Mouse (Mus musculus): ENCODE data around the gene Antxrl. TPM values are rescaled to one million over a fixed set of nuclear protein-coding genes. Genes with fewer than 3 reads are reported as not detected.

Antxrl gene
- not detected in 2 replicates for polyA plus RNA-seq (2012)

DNA sequence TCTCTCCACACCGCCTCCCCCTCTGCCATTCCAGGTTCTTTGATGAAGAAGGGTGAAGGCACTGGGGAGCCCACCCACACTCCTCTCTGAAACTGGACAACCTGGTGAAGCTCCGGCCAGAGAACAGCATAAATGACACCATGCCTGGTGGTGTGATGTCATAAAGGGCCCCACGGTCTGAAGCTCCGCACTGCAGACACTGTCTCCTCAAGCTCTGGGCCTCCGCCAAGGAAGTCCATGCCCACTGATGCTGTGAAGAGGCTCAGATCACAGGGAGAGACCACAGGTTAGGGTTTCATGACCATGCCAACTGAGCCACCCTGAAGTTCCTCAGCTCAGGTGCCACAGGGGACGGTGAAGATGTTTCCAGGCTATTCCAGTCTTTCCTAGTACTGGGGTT lies at the start of gene Antxrl:
TSS of gene Antxrl (plus strand) at position 192 of the 400 bp plus-strand sequence.
- TF ChIP-seq GATA1 (IDR thresholded peaks at IDR 0.05; ENCODE audit: low read length): no peak

DNA sequence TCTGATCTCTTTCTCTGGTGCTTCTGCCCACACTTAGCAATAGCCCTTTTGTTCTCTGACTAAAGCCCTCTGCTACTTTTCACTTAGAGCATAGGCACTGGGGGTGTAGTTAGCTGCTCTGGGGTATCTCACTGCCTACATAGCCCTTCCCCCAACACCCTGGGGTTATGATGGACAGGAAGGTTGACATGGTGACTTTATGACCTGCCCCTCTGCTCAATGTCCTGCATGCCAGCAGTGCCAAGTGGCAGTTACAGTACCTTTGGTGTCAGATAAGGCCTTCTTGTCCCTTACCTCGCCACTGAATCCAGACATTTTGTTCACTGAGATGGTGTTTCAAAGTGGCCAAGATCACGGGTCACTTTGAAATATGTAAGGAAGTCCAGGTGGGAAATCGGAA lies 37.4 kb upstream of the Antxrl start, which contains the start of gene Gm30083:
TSS of gene Gm30083 (minus strand) at position 120 of the 400 bp plus-strand sequence.
- TF ChIP-seq GATA1 (IDR thresholded peaks at IDR 0.05; ENCODE audit: low read length): no peak

DNA sequence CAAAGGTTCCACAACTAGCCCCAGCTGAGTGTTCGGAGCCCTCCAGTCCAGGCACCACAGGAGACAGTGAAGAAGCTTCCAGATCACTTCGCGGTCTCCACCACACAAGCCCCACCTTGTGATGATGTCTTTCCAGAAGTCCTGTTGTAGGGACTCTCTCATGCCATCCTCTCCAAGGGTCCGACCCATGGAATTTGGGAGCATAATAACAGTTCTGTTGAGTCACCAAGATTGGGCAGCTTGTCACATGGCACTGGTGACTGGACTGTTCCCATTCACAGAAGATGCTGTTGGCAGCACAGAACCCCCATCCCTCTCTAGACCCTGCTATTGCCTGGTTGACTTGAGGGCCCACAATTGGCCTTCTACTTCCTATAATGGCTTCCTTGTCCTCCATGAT lies 36.1 kb upstream of the Antxrl start, which contains the start of gene Gm5460:
TSS of gene Gm5460 (plus strand) at position 378 of the 400 bp plus-strand sequence.
- TF ChIP-seq GATA1 (IDR thresholded peaks at IDR 0.05; ENCODE audit: low read length): no peak

DNA sequence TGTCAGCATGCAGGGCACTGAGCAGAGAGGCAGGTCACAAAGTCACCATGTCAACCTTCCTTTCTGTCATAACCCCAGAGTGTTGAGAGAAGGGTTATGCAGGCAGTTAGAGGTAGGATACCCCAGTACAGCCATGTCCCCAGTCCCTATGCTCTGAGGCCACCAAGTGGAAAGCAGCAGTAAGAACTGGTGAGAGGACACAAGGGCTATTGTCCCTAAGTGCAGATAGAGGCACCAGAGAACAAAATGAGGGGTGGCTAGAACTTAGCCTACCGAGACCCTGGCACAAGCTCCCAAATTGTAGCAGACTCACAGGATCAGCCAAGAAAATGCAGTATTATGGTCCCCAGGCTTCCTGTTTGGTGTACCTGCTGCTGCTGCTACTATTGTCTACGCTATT lies 35.6 kb upstream of the Antxrl start:
- no peak for TF ChIP-seq GATA1 (IDR thresholded peaks at IDR 0.05; ENCODE audit: low read length)

DNA sequence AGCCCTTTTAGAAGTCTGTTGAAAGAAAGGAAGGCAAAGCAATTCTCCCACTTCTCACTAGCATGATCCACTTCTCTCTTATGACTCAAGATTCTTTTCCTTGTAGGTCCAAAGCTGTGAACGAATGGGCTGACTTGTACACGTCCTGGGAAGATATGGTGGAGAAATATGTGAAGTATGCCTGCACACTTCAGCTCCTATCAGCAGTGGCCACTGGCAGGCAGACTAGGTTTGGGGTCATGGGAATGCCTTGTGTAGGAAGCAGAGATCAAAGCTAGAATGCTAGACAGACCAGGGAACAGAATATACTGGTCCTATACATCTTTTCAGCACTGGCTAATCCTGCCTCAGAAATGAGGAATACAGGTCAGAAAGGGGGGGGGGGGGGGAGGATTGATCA lies 25.8 kb upstream of the Antxrl start:
- TF ChIP-seq GATA1 (IDR thresholded peaks at IDR 0.05; ENCODE audit: low read length): no peak

DNA sequence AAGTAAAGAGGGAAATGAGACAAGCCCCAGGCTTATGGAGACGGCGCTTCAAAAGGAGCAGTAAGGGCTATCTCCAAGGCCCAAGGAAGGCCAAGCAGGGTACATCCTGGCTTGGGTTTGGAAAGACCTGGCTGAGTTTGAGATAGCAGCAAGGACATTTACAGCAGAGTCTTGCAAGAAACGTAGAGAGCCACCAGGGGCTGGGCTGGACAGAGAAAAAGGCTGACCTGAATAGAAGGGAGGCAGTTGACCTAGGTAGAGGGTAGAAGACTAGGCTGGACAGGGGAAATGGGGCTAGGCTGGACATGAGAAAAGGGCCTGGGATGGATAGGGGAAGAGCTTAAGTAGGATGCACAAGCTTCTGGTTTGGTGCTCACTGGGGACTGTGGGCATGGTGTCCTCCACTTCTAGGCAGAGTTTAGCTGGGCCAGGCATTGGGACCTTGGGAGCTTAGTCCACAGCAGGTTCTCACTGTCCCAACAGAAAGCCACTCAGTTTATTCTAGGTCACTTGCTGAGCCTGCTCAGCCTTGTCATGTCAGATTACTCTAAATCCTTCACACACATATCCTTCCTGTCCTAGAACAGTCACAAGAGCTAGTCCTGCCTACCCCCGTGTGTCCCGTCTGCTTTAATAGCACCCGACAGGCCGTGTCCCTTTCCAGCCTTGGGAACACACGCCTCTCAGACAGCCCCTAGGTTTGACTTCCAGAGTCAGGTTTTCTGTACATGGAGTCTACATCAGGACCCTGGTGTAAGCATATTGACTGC lies 18.5 kb upstream of the Antxrl start:
- TF ChIP-seq GATA1 (IDR thresholded peaks at IDR 0.05; ENCODE audit: low read length): no peak

DNA sequence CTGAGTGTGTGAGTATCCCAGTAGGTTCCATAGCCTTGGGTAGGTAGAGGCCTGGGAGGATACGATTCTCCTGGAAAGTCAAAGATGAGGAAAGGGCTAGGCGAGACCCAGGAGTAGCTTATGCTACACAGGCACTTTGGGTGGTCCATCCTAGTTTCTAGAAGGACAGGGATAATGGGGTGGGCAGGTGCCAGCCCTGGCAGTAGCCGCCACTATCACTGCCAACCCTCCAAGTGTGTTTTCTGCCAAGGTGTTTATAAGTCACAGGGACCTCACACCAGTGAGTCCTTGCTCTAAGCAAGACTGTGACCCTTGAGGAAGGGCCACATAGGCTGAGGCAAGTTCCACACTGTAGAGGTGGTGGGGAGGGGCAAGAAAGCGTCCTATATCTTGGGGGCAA lies 11.3 kb upstream of the Antxrl start:
- TF ChIP-seq GATA1 (IDR thresholded peaks at IDR 0.05; ENCODE audit: low read length): no peak

DNA sequence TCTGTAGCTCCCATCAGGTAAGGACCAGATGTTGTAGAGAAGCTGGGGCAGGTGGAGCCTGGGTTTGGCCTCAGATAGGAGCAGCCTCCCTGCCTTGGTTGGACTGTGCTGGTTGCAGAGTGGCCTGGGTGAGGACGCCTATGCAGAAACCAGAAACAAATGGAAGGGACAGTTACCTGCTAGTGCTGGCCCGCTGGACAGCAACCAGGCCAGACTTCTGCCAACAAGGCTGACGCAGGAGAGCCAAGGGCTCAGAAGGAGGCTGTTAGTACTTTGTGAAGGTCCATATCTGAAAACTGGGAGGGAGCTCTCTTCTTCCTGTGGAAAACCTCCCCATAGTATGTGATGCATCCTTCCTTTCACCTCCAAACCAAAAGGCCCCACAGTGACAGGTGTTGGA lies 9.2 kb upstream of the Antxrl start:
- no peak for TF ChIP-seq GATA1 (IDR thresholded peaks at IDR 0.05; ENCODE audit: low read length)

DNA sequence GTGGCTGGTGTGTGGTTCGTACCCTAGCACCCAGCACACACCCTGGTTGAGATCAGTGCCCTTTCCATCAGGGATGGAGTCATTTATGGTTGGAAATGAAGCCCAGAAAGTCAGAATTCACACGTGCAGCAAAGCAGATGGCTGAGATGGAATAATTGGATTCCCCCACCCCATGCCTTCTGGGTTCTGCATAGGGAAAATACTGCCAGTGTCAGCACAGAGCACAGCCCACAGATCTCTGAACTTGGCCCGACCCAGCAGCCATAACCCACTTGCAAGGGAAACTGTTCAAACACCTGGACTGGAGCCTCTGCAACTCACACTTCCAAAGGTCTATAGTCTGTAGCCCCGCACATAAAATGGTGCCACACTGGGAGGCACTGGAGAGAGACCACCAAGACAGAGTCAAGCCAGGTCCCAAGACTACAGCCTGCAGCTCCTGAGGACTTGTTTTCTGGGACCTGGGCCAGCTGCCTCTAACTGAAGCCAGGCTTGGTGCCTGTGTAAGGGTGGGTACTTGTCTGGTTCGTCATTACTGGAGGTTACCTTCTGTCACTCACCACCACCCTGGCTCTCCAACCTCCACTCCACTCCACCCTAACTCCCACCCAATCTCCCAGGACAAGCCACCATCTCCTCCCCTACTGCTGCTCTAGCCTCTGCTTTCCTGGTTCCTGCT lies 2.3 kb upstream of the Antxrl start:
- no peak for TF ChIP-seq GATA1 (IDR thresholded peaks at IDR 0.05; ENCODE audit: low read length)

DNA sequence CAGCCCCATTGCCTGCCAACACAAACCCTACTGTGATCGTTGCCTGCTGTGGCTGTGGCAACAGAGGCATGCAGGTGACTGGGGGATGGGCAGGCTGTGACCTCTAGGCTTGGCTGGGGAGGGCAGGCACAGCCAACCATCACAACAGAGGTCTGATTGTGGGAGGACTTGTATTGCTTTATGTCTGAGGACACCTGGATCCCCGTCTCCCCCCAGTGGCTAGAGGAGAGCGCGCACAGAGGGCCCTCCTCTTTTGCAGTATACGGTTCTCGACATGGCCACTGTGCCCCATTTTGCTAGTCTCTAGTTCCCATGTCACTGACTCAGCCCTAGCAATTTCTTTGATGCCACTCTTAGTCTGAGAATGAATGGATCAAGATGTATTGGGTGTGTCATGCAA lies 19.2 kb downstream of the Antxrl start:
- no peak for TF ChIP-seq GATA1 (IDR thresholded peaks at IDR 0.05; ENCODE audit: low read length)

DNA sequence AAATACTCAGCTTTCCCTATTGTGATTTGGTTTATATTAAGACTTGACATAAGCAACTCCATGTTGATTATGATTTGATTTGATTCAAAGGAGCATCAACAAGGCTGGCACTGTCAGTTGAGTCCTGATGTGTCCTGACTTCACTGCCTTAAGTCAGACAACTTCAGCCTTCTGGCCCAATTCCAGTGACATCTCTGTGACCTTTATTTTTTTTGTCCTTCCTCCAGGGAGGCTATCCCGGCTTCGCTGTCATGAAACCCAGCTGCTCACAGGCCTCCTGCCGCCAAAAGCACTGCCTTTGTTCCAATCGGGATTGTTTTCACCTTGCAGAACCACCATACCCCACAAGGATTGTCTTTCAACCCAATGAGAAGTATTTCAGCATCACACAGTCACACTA lies 22.8 kb downstream of the Antxrl start:
- TF ChIP-seq GATA1 (IDR thresholded peaks at IDR 0.05; ENCODE audit: low read length): no peak

DNA sequence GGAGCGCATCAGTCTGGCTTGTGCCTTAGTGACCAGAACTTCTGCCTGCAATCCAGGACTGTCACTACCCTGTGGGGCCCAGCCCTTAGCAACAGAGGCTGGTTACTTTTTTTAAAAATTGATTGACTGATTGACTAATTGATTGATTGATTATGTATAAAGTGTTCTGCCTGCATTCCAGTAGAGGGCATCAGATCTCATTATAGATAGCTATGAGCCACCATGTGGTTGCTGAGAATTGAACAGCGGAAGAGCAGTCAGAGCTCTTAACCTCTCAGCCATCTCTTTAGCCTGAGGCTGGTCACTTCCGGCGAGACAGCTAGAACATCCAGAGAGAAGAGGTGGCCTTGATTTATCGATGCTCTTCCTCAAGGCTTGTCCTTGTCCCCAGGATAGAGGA lies 24.7 kb downstream of the Antxrl start:
- no peak for TF ChIP-seq GATA1 (IDR thresholded peaks at IDR 0.05; ENCODE audit: low read length)

DNA sequence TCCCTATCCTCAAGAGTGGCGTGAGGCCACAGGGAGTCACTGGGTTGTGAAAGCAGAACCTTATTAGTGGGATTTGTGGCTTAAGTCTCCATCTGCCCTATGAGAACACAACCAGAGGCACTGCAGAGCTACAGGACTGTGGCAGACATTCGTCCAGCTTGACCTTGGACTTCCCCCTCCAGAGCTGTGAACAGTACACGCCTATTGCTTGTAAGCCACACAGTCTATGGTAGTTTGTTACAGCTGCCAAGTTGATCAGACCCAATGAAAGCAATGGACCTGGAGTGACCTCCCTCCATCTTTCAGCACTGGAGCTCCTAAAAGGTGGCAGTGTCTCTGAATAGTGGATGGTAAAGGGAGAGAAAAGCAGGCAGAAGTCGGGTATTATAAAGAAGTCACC lies 25.8 kb downstream of the Antxrl start:
- TF ChIP-seq GATA1 (IDR thresholded peaks at IDR 0.05; ENCODE audit: low read length): no peak

DNA sequence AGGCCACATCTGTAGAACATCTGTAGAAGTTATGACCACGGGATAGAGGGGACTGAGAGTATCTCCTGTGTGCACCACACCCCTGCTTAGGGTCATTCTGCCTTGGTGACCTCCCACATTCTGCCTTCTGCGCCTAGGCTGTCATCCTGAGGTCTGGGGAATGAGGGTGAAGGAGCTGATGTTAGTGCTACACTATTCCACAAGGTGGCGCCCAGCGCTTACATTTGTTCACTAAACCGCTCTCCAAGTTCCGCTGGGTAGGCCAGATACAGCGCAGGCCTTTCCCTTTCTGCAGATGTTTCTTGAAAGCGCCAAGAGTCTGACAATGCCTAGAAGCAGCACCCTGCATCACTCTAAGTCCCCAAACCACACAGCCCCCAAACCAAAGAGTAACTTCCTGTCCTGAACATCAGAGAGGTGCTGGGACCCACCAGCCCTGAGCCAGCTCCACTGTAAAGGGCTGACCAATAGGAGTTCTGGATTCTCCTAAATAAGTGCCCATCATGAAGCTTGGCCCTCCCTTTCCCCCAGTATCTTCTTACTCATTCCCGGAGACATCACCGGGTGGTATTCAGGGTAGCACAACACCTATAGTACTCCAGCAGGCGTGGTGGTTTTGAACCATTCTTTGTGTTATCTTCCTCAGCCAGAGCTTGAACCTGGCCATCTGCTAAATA lies 28.0 kb downstream of the Antxrl start:
- no peak for TF ChIP-seq GATA1 (IDR thresholded peaks at IDR 0.05; ENCODE audit: low read length)

DNA sequence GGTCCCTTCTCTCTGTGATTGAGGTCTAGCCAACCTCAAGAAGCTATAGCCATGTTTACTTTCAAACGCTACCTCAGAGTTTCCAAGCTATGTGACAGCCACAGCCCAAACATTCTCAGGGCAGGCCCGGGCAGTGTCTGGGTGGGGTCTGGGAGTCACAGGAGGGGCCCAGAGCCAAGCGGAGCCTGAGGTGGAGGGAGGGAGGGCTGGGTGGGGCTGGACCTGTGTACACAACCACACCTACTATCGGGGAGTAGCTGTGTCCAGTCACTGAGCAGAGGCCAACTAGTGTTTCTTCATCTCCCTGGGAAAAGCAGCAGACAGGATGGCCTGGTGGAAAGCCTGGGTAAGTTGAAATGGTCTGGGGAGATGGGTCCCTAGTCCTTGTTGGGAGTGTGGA lies 33.2 kb downstream of the Antxrl start, which contains the start of gene Anxa8:
TSS of gene Anxa8 (plus strand) at position 251 of the 400 bp plus-strand sequence.
- TF ChIP-seq GATA1 (IDR thresholded peaks at IDR 0.05; ENCODE audit: low read length): no peak

DNA sequence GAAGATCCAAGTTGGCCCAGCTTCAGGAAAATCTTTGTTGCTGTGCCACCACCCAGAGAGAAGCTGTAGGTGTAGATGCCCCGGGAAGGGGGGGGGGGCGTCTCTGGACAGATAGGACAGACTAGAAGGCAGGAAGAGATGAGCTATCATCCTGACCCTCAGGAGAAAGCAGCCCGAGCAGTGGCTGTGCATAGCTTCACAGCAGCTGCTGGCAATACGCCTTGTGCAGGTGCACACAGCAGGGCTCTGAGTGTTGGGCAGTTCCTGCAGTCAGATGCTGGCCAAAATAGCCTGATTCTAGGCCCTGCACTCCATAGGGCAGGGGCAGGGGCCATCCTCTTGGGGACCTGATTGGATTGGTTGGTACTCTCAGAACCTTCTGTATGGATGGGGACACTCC lies 34.3 kb downstream of the Antxrl start:
- no peak for TF ChIP-seq GATA1 (IDR thresholded peaks at IDR 0.05; ENCODE audit: low read length)

All from G1E-ER4 (cell line).